Mouse (Mus musculus) heart, embryonic 16.5 days (tissue): Measurements from ENCODE around the gene Arl4c. TPM values are rescaled to one million over a fixed set of nuclear protein-coding genes. Genes with fewer than 3 reads are reported as not detected.

Experiments
- ATAC-seq: fragments of 200-750 bp; cut with Nextera tagmentation; replicated peaks from 2 replicates; pipeline ENCODE4 v1.8.0; 2017; ENCODE audit warnings: moderate number of reproducible peaks; ENCODE audit not compliant: insufficient read depth, low FRiP score; ENCODE audit errors: extremely low read depth
- H3K27ac ChIP-seq: fragments of 300-500 bp; sonication (generic); 2 replicates; pipeline ENCODE4 v1.5.1; 2014; ENCODE audit warnings: mild to moderate bottlenecking, low read length, control low read depth, moderate library complexity
- H3K27me3 ChIP-seq: fragments of 300-500 bp; sonication (generic); 2 replicates; pipeline ENCODE4 v1.6.1; 2014; ENCODE audit warnings: low read length, mixed read lengths; ENCODE audit not compliant: control insufficient read depth, insufficient read depth
- H3K36me3 ChIP-seq: fragments of 300-500 bp; sonication (generic); 2 replicates; pipeline ENCODE4 v1.6.1; 2014; ENCODE audit not compliant: control insufficient read depth, insufficient read depth
- H3K4me1 ChIP-seq: fragments of 300-500 bp; sonication (generic); 2 replicates; pipeline ENCODE4 v1.6.1; 2014; ENCODE audit warnings: low read length, mixed read lengths; ENCODE audit not compliant: control insufficient read depth, insufficient read depth
- H3K4me2 ChIP-seq: fragments of 300-500 bp; sonication (generic); 2 replicates; pipeline ENCODE4 v1.6.1; 2014; ENCODE audit warnings: low read depth, mild to moderate bottlenecking, control low read depth, low read length
- H3K4me3 ChIP-seq: fragments of 300-500 bp; sonication (generic); 2 replicates; pipeline ENCODE4 v1.5.1; 2014; ENCODE audit warnings: mild to moderate bottlenecking, control low read depth, low read length
- H3K9ac ChIP-seq: fragments of 300-500 bp; sonication (generic); 2 replicates; pipeline ENCODE4 v1.6.1; 2014; ENCODE audit warnings: low read length, control low read depth
- H3K9me3 ChIP-seq: fragments of 300-500 bp; sonication (generic); replicated peaks from 2 replicates; pipeline ENCODE4 v1.6.1; 2016; ENCODE audit warnings: low read length; ENCODE audit not compliant: control insufficient read depth
- WGBS: fragments of 180-500 bp; shearing (Covaris S2); extraction: QIAGEN DNeasy Blood & Tissue Kit; methylation state at CpG from one replicate; pipeline ENCODE4 v1.1.7; 2014; 5-methylcytosine and 5-hydroxymethylcytosine counted together
- polyA plus RNA-seq: library from polyadenylated mRNA; unstranded; fragments of >200 nt; fragmentation: Nextera tagmentation; extraction: Ambion mirVana; gene quantifications from 2 replicates; pipeline ENCODE4 v1.2.1, GENCODE M21; 2015

Arl4c gene
- polyA plus RNA-seq, 1 experiment from 2014 or later = 7.7 TPM

- ATAC-seq = no peak
- H3K36me3 ChIP-seq = no peaks in the 10 kb centered on the region
- H3K9ac ChIP-seq = no peak overlapping the region
- no peaks in the 10 kb centered on the region for H3K27me3 ChIP-seq
- no peak overlapping the region for H3K4me2 ChIP-seq
- H3K4me3 ChIP-seq = no peak overlapping the region
- peaks cover 4% of the 10 kb centered on the region; the same call in 1 of the 2 replicates for H3K4me1 ChIP-seq
- WGBS = 68% methylated on average over 6 of the region's 6 CpGs
- H3K27ac ChIP-seq = peak overlapping the region; percentile 2
- no peaks in the 10 kb centered on the region for H3K9me3 ChIP-seq
Measured at GRCm38 (mm10) chr1:88632851-88633250, 69.2 kb downstream of the Arl4c start.

- no peaks in the 10 kb centered on the region for H3K4me1 ChIP-seq
- no peak for ATAC-seq
- H3K4me2 ChIP-seq = no peak overlapping the region
- H3K36me3 ChIP-seq = no peaks in the 10 kb centered on the region
- no peaks in the 10 kb centered on the region for H3K9me3 ChIP-seq
- no peak overlapping the region for H3K27ac ChIP-seq
- 27% methylated on average over 2 of the region's 2 CpGs for WGBS
- H3K27me3 ChIP-seq = no peaks in the 10 kb centered on the region
- H3K4me3 ChIP-seq = no peak overlapping the region
- no peak overlapping the region for H3K9ac ChIP-seq
Measured at GRCm38 (mm10) chr1:88629966-88630488, 72.0 kb downstream of the Arl4c start.

DNA sequence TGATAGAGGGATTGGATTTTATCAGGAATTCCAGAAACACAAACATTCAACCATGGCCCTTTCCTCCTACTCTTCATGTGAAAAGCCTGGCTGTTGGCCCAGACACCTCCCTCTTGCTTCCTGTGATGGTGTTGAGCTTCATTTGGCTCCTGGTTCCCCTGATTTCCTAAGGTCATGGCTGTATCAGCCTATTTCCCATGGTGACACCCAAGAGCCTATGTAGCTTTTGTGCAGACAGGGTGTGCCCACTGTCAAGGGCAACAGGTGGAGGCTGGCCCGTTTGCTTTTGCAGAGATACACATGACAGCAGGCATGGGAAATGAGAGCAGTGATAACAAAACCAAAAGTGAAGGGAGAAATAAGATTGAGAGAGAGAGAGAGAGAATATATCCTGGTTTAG, 76.8 kb downstream of the Arl4c start:
- H3K9ac ChIP-seq = no peak overlapping the region
- no peak overlapping the region for H3K4me2 ChIP-seq
- ATAC-seq = peak; percentile 49
- H3K27me3 ChIP-seq = no peaks in the 10 kb centered on the region
- 32% methylated on average over 1 of the region's 1 CpGs for WGBS
- H3K4me3 ChIP-seq = no peak overlapping the region
- no peaks in the 10 kb centered on the region for H3K9me3 ChIP-seq
- peak overlapping the region; percentile 37 for H3K27ac ChIP-seq
- H3K4me1 ChIP-seq = no peaks in the 10 kb centered on the region
- no peaks in the 10 kb centered on the region for H3K36me3 ChIP-seq

DNA sequence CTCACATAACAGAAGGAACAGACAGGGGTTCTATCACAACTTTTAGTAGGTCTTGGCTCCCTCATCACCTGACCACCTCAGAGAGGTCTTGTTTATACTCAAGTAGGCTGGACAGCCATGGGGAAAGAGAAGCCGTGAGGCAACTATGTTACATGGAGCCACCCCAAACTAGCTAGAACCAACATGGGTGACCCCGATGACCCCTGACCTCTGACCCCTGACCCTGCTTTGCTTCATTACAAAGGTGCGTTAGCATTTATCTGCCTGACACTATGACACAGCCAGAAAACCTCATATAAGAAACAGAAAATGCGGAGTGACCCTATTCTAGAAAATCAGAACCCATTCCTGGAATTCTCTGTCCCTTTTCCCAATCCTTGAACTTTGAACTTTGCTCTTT, 77.6 kb downstream of the Arl4c start:
- H3K27ac ChIP-seq = no peak overlapping the region
- no peaks in the 10 kb centered on the region for H3K27me3 ChIP-seq
- H3K4me1 ChIP-seq = no peaks in the 10 kb centered on the region
- H3K4me3 ChIP-seq = no peak overlapping the region
- no peak for ATAC-seq
- 86% methylated on average over 4 of the region's 4 CpGs for WGBS
- H3K9me3 ChIP-seq = no peaks in the 10 kb centered on the region
- H3K4me2 ChIP-seq = no peak overlapping the region
- H3K36me3 ChIP-seq = no peaks in the 10 kb centered on the region
- H3K9ac ChIP-seq = no peak overlapping the region

DNA sequence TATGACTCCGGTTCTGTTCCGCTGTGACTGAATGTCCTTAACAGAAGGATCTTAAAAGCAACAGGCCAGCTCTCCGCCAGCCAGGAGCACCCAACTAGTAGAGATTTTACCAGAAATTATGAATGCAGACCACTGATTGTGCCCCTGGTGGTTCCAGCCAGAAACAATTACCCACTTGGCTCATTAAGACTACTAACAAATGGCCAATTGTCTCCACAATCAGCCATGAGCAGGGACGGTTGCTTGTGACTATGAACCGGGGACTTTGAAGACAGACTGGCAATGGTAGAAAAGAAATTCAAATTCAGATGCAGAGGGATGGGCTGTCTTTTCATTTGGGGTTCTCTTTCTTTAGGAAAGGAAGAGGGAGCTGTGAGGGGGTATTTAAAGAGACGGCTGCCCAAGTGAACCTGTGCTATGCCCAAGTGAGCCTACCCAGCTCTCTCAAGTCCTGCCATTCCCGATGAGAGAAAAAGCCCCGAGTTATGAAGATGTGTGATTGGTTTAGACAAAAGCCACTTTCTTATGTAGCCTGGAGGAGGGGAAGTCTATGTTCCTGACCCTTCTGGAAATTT, 78.4 kb downstream of the Arl4c start:
- Histone ChIP-seq H3K27me3 (no peaks in the 10 kb centered on the region), H3K36me3 (no peaks in the 10 kb centered on the region), H3K4me1 (no peaks in the 10 kb centered on the region), H3K9me3 (no peaks in the 10 kb centered on the region), H3K4me2 (no peak overlapping the region), H3K27ac (no peak overlapping the region), H3K9ac (no peak overlapping the region), H3K4me3 (no peak overlapping the region)
- no peak for ATAC-seq
- WGBS = 86% methylated on average over 8 of the region's 8 CpGs

Other genes starting within 250 kb of the Arl4c start
- 0.09 and 0.24 TPM in 2 replicates for gene Glrp1, start 192.2 kb downstream of the Arl4c start, polyA plus RNA-seq